28 mouse cellular contexts compared by ENCODE assay signal in the genomic region with DNA sequence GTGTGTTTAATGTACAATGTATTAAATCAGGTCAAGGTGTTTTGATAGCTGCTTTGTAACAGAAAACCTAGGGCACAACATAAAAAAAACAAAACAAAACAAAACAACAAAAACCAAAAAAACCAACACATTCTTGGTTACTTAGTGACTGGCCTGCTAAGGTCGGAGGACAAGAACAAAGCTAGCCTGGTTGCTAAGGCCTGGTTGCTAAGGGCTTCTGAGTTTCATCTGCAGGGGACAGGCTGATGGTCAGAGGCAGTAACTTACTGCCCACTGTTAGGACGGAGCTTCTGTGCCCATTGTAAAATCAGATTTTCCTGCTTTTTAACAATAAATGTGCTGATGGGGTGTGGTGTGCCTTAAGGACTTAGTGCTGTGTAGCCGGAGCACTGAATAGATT.
DNase-seq lines count a peak whose midpoint lies in the region; ATAC-seq lines count a peak whose summit lies in the region.
"Had no signal": no experiment of that assay in that cellular context is flagged by ENCODE, and none has a peak within 500 bp of the region (broad histone marks: within the 10 kb centered on the region; RNA-seq: fewer than 3 reads in every experiment).

No protein-coding gene starts in this region.

- DNase-seq in forebrain, embryonic 11.5 days (ENCODE audit: low spot score): no peak
- no peak for DNase-seq in kidney, adult 18-20 months
- DNase-seq in R1 (ENCODE audit: low read depth, low spot score): peak; percentile 74
- peak; percentile 55 for DNase-seq in embryo, embryonic 11 days
- no peak for DNase-seq in gastrocnemius, postnatal 4 days (ENCODE audit: low spot score in 2 of 2)
- DNase-seq: adrenal gland, postnatal 25 days; cerebellum, adult 18-20 months; cerebellum, postnatal 10 days; gastrocnemius, postnatal 10 days; kidney, adult 9 months; kidney, postnatal 36 days; lung, embryonic 14.5 days; lung, postnatal 14 days; right cerebral cortex, postnatal 14 days; thymus, postnatal 4 days had no signal

- ATAC-seq in forebrain, embryonic 11.5 days (replicated peaks; ENCODE audit: low FRiP score): 0 out of 2 replicates have a peak, but pooled peaks have one; percentile 63
- no peak for ATAC-seq in forebrain, embryonic 16.5 days
- ATAC-seq in kidney, embryonic 16.5 days (ENCODE audit: low FRiP score, low TSS enrichment): peak; percentile 61; the same call in 1 of the 2 replicates
- ATAC-seq: intestine, embryonic 16.5 days had no signal

- 28% methylated on average over 3 of the region's 3 CpGs for WGBS in forebrain, embryonic 11.5 days
- WGBS in forebrain, embryonic 16.5 days: 24% methylated on average over 3 of the region's 3 CpGs
- WGBS in kidney, embryonic 16.5 days: 54% methylated on average over 3 of the region's 3 CpGs

- H3K4me1 ChIP-seq in forebrain, embryonic 11.5 days (replicated peaks; ENCODE audit: control insufficient read depth, insufficient read depth, low read length): no peaks in the 10 kb centered on the region
- no peaks in the 10 kb centered on the region for H3K4me1 ChIP-seq in forebrain, embryonic 16.5 days (replicated peaks; ENCODE audit: control insufficient read depth, insufficient read depth, low read length)
- 0 out of 2 replicates have a peak, but pooled peaks cover 2% of the 10 kb centered on the region for H3K4me1 ChIP-seq in kidney, embryonic 16.5 days (ENCODE audit: insufficient read depth, low read length)
- H3K4me1 ChIP-seq: embryonic facial prominence, embryonic 12.5 days; limb, embryonic 12.5 days; liver, embryonic 15.5 days; neural tube, embryonic 13.5 days had no signal

- H3K27me3 ChIP-seq in forebrain, embryonic 11.5 days (ENCODE audit: control insufficient read depth, insufficient read depth, low read length): no peaks in the 10 kb centered on the region
- no peaks in the 10 kb centered on the region for H3K27me3 ChIP-seq in forebrain, embryonic 16.5 days (replicated peaks; ENCODE audit: control insufficient read depth, insufficient read depth, low read length)
- H3K27me3 ChIP-seq in kidney, embryonic 16.5 days (ENCODE audit: insufficient read depth, low read length): no peaks in the 10 kb centered on the region
- H3K27me3 ChIP-seq: embryonic facial prominence, embryonic 12.5 days; limb, embryonic 12.5 days; liver, embryonic 15.5 days; midbrain, embryonic 12.5 days; neural tube, embryonic 13.5 days had no signal

- H3K36me3 ChIP-seq in forebrain, embryonic 11.5 days (ENCODE audit: control insufficient read depth, insufficient read depth, low read length): no peaks in the 10 kb centered on the region; the same call in 1 of the 2 replicates
- H3K36me3 ChIP-seq in forebrain, embryonic 16.5 days (ENCODE audit: control insufficient read depth, insufficient read depth): 0 out of 2 replicates have a peak, but pooled peaks cover 4% of the 10 kb centered on the region
- peaks cover 28% of the 10 kb centered on the region for H3K36me3 ChIP-seq in kidney, embryonic 16.5 days (ENCODE audit: insufficient read depth, low read length)
- H3K36me3 ChIP-seq: G1E; liver, embryonic 15.5 days had no signal

- no peak overlapping the region for H3K9ac ChIP-seq in forebrain, embryonic 11.5 days (ENCODE audit: low read length)
- no peak overlapping the region for H3K9ac ChIP-seq in forebrain, embryonic 16.5 days (replicated peaks; ENCODE audit: low read depth, low read length)
- no peak overlapping the region for H3K9ac ChIP-seq in kidney, embryonic 16.5 days (replicated peaks; ENCODE audit: low read length)
- H3K9ac ChIP-seq: embryonic facial prominence, embryonic 12.5 days; limb, embryonic 12.5 days; liver, embryonic 15.5 days; lung, embryonic 14.5 days; midbrain, embryonic 12.5 days; neural tube, embryonic 13.5 days had no signal

- H3K9me3 ChIP-seq in forebrain, embryonic 11.5 days (ENCODE audit: control insufficient read depth, low read length): no peaks in the 10 kb centered on the region
- H3K9me3 ChIP-seq in forebrain, embryonic 16.5 days (ENCODE audit: control insufficient read depth, low read length): no peaks in the 10 kb centered on the region
- H3K9me3 ChIP-seq in kidney, embryonic 16.5 days (ENCODE audit: low read length): no peaks in the 10 kb centered on the region
- H3K9me3 ChIP-seq: embryonic facial prominence, embryonic 12.5 days; G1E; limb, embryonic 12.5 days; liver, embryonic 15.5 days; midbrain, embryonic 12.5 days; neural tube, embryonic 13.5 days had no signal

- no peak overlapping the region for H3K27ac ChIP-seq in forebrain, embryonic 11.5 days (ENCODE audit: low read depth, low read length)
- H3K27ac ChIP-seq in forebrain, embryonic 16.5 days (ENCODE audit: low read length): no peak overlapping the region
- no peak overlapping the region for H3K27ac ChIP-seq in kidney, embryonic 16.5 days (ENCODE audit: low read length)
- H3K27ac ChIP-seq: embryonic facial prominence, embryonic 12.5 days; layer of hippocampus, adult 2 months; left cerebral cortex, adult 2 months; limb, embryonic 12.5 days; liver, embryonic 15.5 days; midbrain, embryonic 12.5 days; neural tube, embryonic 13.5 days had no signal

- no peak overlapping the region for H3K4me2 ChIP-seq in forebrain, embryonic 11.5 days (ENCODE audit: low read depth, low read length, severe bottlenecking)
- no peak overlapping the region for H3K4me2 ChIP-seq in forebrain, embryonic 16.5 days (ENCODE audit: low read length)
- H3K4me2 ChIP-seq in kidney, embryonic 16.5 days (replicated peaks; ENCODE audit: low read depth, low read length): no peak overlapping the region
- H3K4me2 ChIP-seq: embryonic facial prominence, embryonic 12.5 days; heart, embryonic 11.5 days; limb, embryonic 12.5 days; liver, embryonic 15.5 days; lung, embryonic 14.5 days; midbrain, embryonic 12.5 days; neural tube, embryonic 13.5 days had no signal

- no peak overlapping the region for H3K4me3 ChIP-seq in forebrain, embryonic 11.5 days (ENCODE audit: low read depth, low read length)
- no peak overlapping the region for H3K4me3 ChIP-seq in forebrain, embryonic 16.5 days (replicated peaks; ENCODE audit: low read length)
- H3K4me3 ChIP-seq in kidney, embryonic 16.5 days (ENCODE audit: low read length): no peak overlapping the region
- H3K4me3 ChIP-seq: embryonic facial prominence, embryonic 12.5 days; layer of hippocampus, adult 2 months; left cerebral cortex, adult 2 months; limb, embryonic 12.5 days; liver, embryonic 15.5 days; midbrain, embryonic 12.5 days; myocyte; neural tube, embryonic 13.5 days had no signal

Comparison
In these comparisons a context has a peak if more than half of its experiments do, and no peak if none do; other contexts are left out.
1. DNase-seq: peak in R1 (single experiment) and embryo, embryonic 11 days (single experiment); none in forebrain, embryonic 11.5 days (single experiment), kidney, adult 18-20 months (single experiment) and gastrocnemius, postnatal 4 days (0 of 2).